Mouse (Mus musculus) ES-E14 (cell line): ENCODE data around the gene Stx6. TPM values are rescaled to one million over a fixed set of nuclear protein-coding genes. Genes with fewer than 3 reads are reported as not detected.

Experiments used
- DNase-seq: peaks from one replicate; pipeline ENCODE4 v3.0.0-alpha.2; 2013; ENCODE audit warnings: low read depth, low spot score
- H3K27ac ChIP-seq: 2 replicates; pipeline ENCODE4 v1.5.1; 2012; ENCODE audit warnings: low read depth, mild to moderate bottlenecking, low read length, moderate library complexity, mixed read lengths; ENCODE audit not compliant: poor library complexity, insufficient read depth, severe bottlenecking
- H3K36me3 ChIP-seq: 2 replicates; pipeline ENCODE4 v1.6.1; 2012; ENCODE audit warnings: mild to moderate bottlenecking, low read length, moderate library complexity, mixed read lengths; ENCODE audit not compliant: control insufficient read depth, poor library complexity, insufficient read depth, severe bottlenecking
- H3K4me1 ChIP-seq, 2 experiments: fragments of 150-350 bp in 1 of 2; sonication (generic) in 1 of 2; 2 replicates each; pipeline ENCODE4 v1.6.1; 2012; ENCODE audit warnings: low read length in 2 of 2, mild to moderate bottlenecking in 1 of 2, mixed read lengths in 1 of 2; ENCODE audit not compliant: control insufficient read depth in 2 of 2, insufficient read depth in 2 of 2, poor library complexity in 1 of 2
- H3K4me3 ChIP-seq, 2 experiments: fragments of 150-350 bp in 1 of 2; sonication (generic) in 1 of 2; 2 replicates each; pipeline ENCODE4 v1.5.1; 2012; ENCODE audit warnings: low read length in 2 of 2, low read depth in 1 of 2, mild to moderate bottlenecking in 1 of 2, mixed read lengths in 1 of 2; ENCODE audit not compliant: insufficient read depth in 1 of 2, poor library complexity in 1 of 2, severe bottlenecking in 1 of 2
- H3K9ac ChIP-seq: 2 replicates; pipeline ENCODE4 v1.6.1; 2012; ENCODE audit warnings: low read depth, mild to moderate bottlenecking, low read length, mixed read lengths; ENCODE audit not compliant: poor library complexity, insufficient read depth, severe bottlenecking
- H3K9me3 ChIP-seq: fragments of 150-350 bp; sonication (generic); 2 replicates; pipeline ENCODE4 v1.6.1; 2012; ENCODE audit warnings: low read depth, mild to moderate bottlenecking, low read length; ENCODE audit not compliant: control insufficient read depth, insufficient read depth
- CHD2 ChIP-seq: IDR thresholded peaks from 2 replicates; pipeline ENCODE4 v1.6.1; 2014; ENCODE audit warnings: mild to moderate bottlenecking, low read depth, low read length, inconsistent platforms
- HCFC1 ChIP-seq: IDR thresholded peaks from 2 replicates; pipeline ENCODE4 v1.6.1; 2012; ENCODE audit warnings: low read length, inconsistent platforms, borderline replicate concordance; ENCODE audit not compliant: insufficient read depth
- MAFK ChIP-seq: IDR thresholded peaks from 2 replicates; pipeline ENCODE4 v1.6.1; 2014; ENCODE audit warnings: mild to moderate bottlenecking, low read depth, low read length, inconsistent platforms; ENCODE audit not compliant: insufficient read depth
- ZC3H11A ChIP-seq: IDR thresholded peaks from 2 replicates; pipeline ENCODE4 v1.6.1; 2012; ENCODE audit warnings: low read depth, mild to moderate bottlenecking, inconsistent platforms, low read length, borderline replicate concordance
- ZNF384 ChIP-seq: IDR thresholded peaks from 2 replicates; pipeline ENCODE4 v1.6.1; 2012; ENCODE audit warnings: low read depth, low read length, inconsistent platforms
- in situ Hi-C, 2 experiments: fragments of 600-800 bp; cut with MboI; formaldehyde crosslinking; loops; one replicate each; pipeline ENCODE4 v1.15.1; 2025; ENCODE audit warnings: low sequenced_read_pairs in 2 of 2, inconsistent platforms in 1 of 2; ENCODE audit not compliant: unreplicated experiment in 2 of 2
- total RNA-seq: library from RNA; depleted of rRNA; stranded (reverse); fragments of 300-350 nt; gene quantifications from 2 replicates; pipeline ENCODE4 v1.2.3, GENCODE M21; 2012

Stx6 gene
- total RNA-seq, 1 experiment, result 22.7 TPM

DNA sequence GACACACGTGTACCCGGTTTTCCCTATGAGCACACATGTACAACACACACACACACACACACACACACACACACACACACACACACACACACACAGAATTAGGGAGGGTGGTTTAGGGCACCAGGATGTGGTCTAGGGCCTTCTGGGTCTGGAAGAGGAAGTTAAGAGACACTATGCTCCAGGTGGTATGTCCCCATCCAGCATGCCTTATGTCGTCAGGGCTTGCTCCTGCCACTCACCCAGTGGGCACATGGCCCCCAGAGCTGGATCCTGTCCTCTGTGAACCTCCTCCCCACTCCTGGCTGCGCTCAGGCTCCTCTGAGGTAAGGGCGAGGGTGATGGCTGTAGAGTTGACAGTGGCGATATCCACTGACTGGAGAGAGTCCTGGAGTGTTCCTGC, 64.5 kb downstream of the Stx6 start:
- Histone ChIP-seq H3K9ac (no peak overlapping the region), H3K27ac (no peak overlapping the region), H3K4me3 (no peak overlapping the region), H3K4me1 (peaks cover 0 to 5% of the 10 kb centered on the region in 2 experiments; a peak in 1 of 4 replicates), H3K9me3 (no peaks in the 10 kb centered on the region), H3K36me3 (no peaks in the 10 kb centered on the region)
- DNase-seq, result no peak
- in situ Hi-C loops, result loop anchor here (10.0 to 25.0 kb wide), 3 partner anchors 198 to 438 kb away; no protein-coding TSS in a partner anchor
- TF ChIP-seq CHD2 (no peak), HCFC1 (no peak), ZNF384 (no peak), MAFK (no peak), ZC3H11A (no peak)

DNA sequence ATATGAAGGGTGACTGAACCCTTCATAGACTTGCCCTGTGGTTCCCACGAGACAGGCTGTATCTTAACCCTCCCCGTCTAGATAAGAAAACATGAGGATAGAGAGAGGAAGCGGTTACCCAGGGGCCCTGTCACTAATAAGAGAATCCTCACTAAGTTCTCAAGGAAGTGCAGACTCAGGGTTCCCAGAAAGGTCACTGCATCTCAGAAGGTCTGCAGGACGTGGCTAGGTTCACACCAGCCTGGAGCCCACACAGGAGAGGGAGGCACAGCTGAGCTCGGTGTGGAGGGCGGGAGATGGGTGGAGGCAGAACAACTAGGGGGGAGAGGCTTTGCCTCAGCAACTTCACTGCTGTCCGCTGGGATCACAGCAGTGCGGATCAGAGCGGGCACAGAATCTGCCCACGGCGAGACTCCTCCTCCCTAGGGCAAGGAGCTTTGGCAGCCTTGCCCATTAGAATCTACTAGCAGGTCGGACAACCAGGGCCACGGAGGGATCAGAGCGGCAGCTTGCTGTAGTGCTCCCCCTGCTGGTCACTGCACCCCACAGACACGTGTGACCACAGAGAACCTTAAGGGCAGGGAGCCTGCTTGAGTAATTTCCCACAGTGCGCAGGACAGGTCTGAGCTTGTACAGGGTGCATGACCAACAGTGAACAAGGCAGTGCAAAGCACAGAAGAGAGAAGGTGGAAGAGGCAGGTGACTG, 65.5 kb downstream of the Stx6 start:
- in situ Hi-C loops, result loop anchor here (10.0 to 25.0 kb wide), 3 partner anchors 199 to 439 kb away; no protein-coding TSS in a partner anchor
- peak; percentile 80 for DNase-seq
- Histone ChIP-seq H3K36me3 (no peaks in the 10 kb centered on the region), H3K27ac (no peak overlapping the region), H3K4me3 (peak overlapping the region; percentile 55 to 64), H3K9ac (peak overlapping the region; percentile 63; the same call in 1 of the 2 replicates), H3K9me3 (no peaks in the 10 kb centered on the region), H3K4me1 (peaks cover 0 to 5% of the 10 kb centered on the region in 2 experiments; a peak in 1 of 4 replicates)
- TF ChIP-seq HCFC1 (no peak), ZC3H11A (peak; percentile 11; the same call in 1 of the 2 replicates)

DNA sequence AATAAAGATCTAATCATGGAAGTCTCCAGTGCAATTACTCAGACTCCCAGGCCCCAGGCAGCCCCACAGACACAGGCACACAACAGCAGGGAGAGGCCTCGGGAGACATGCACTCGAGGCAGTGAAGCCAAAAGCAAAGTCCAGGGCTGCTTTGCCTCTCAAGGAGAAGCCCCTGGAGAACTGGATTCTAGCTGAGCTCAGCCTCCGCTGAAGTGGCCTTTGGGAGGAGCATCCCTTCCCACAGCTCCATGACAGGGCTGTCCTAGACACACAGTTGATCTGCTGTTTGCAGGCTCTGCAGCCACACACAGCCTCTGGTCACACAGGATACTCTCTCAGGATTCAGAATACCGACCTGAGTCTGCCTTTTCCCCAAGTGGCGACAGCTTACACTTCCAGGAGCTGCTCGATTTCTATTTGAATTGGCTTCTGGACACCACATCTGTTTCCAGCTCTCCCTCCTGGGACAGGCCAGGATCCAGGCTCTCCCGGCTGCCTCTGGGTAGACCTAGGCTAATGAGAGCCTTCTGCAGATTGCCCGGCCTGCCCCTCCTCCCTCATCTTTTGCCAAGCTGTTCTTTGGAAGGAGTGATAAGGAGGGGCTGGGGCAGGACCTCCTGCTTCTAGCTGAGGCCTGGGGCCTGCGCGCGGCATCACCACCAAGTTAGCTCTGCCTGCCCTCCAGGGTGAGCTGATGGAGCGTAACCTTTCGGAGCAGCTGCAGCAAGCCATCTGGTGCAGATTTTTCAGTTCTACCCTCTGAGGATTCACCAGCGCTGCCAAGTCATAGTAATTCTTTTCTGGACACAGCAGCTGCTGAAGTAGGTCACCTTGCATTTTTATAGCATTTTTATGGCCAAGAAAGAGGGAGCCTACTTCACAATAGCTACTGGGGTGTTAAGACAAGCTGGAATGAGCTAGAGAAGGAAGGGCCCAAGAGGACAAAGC, 71.2 kb downstream of the Stx6 start:
- Histone ChIP-seq H3K4me3 (no peak overlapping the region), H3K27ac (no peak overlapping the region), H3K36me3 (no peaks in the 10 kb centered on the region), H3K9me3 (no peaks in the 10 kb centered on the region), H3K9ac (no peak overlapping the region), H3K4me1 (peaks cover 0 to 5% of the 10 kb centered on the region in 2 experiments; a peak in 3 of 4 replicates)
- no peak for DNase-seq
- in situ Hi-C loops, result loop anchor here (10.0 to 25.0 kb wide), 3 partner anchors 205 to 508 kb away; no protein-coding TSS in a partner anchor
- TF ChIP-seq HCFC1 (no peak), ZC3H11A (no peak), CHD2 (no peak), MAFK (no peak), ZNF384 (no peak)

DNA sequence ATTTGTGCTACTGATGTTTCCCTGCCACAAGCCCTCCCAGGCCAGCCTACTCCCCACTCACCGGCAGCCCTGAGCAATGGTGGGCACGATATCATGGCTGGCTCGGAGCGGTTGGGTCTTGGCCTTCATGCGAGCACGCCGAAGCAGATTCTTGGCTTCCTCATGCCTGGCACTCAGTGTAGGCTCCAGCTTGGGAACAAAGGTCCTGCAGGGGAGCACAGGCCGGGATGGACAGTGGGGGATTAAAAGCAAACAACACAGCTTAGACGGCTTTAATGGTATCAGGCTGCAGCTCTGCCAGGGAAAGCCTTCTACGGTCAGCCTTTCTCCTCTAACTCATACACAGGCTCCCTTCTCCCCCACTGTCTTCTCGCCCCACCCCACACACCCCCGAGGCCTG, 73.9 kb downstream of the Stx6 start:
- TF ChIP-seq HCFC1 (no peak), MAFK (no peak), ZC3H11A (no peak), ZNF384 (no peak), CHD2 (no peak)
- Histone ChIP-seq H3K36me3 (no peaks in the 10 kb centered on the region), H3K4me1 (peaks cover 0 to 5% of the 10 kb centered on the region in 2 experiments; a peak in 3 of 4 replicates), H3K9me3 (no peaks in the 10 kb centered on the region), H3K27ac (no peak overlapping the region), H3K4me3 (no peak overlapping the region; a peak in 1 of 4 replicates), H3K9ac (no peak overlapping the region)
- no peak for DNase-seq
- in situ Hi-C loops, result loop anchor here in 1 of 2 experiments (25.0 kb wide), 1 partner anchor 505 kb away; no protein-coding TSS in a partner anchor
